Comparison of ENCODE assay signal across 21 mouse cellular contexts in the genomic region with DNA sequence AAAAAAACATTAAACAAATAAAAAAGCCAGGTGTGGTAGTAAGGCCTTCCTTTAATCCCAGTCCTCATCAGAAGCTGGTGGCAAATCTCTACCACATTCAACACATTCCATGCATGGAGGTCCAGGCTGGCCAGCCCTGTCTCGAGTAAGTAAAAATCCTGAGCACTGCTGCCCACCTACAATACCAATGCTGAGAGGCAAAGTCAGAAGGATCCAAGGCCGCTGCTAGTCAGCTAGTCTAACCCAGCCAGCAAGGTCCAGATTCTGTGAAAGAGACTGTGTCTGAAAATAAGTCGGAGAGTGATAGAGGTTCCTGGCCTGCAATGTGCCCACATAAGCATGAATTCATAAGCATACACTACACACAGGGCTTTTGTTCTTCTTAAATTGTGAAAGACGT.
"Had no signal": no experiment of that assay in that cellular context is flagged by ENCODE, and none has a peak within 500 bp of the region (broad histone marks: within the 10 kb centered on the region; RNA-seq: fewer than 3 reads in every experiment).

No protein-coding gene starts in this region.

- H3K27me3 ChIP-seq: lung, embryonic 15.5 days; megakaryocyte, embryonic 14.5 days; midbrain, embryonic 12.5 days had no signal

- H3K27ac ChIP-seq: kidney, postnatal 0 days; left cerebral cortex, adult 2 months; liver, embryonic 14.5 days; lung, embryonic 15.5 days; midbrain, embryonic 12.5 days; stomach, postnatal 0 days had no signal

- H3K4me2 ChIP-seq: liver, embryonic 11.5 days; lung, embryonic 15.5 days; midbrain, embryonic 12.5 days had no signal

- ATAC-seq: intestine, postnatal 0 days had no signal

- H3K9me3 ChIP-seq: lung, embryonic 15.5 days; megakaryocyte, embryonic 14.5 days; midbrain, embryonic 12.5 days had no signal

- H3K4me1 ChIP-seq: lung, embryonic 15.5 days; midbrain, embryonic 12.5 days had no signal

- DNase-seq: kidney, adult 2 months; kidney, postnatal 36 days; layer of hippocampus, postnatal 36 days; lung, adult 18-20 months; lung, postnatal 10 days; lung, postnatal 36 days; right cerebral cortex, adult 18-20 months; right cerebral cortex, postnatal 14 days; right cerebral cortex, postnatal 4 days; thymus, adult 2 months; thymus, postnatal 14 days; thymus, postnatal 4 days had no signal

- H3K9ac ChIP-seq: liver, embryonic 14.5 days; lung, embryonic 15.5 days; midbrain, embryonic 12.5 days had no signal

- H3K4me3 ChIP-seq: left cerebral cortex, adult 2 months; lung, embryonic 15.5 days; megakaryocyte, embryonic 14.5 days; midbrain, embryonic 12.5 days had no signal
